Mouse (Mus musculus): ENCODE results near the gene Rpl28.

Rpl28 gene

GRCm38 (mm10) chr7:4830476-4830875, 37.8 kb downstream of the Rpl28 start:
- no peak for DNase-seq (ENCODE audit: low read depth in 2 of 2, low spot score in 2 of 2)

GRCm38 (mm10) chr7:4835631-4836327, 43.1 kb downstream of the Rpl28 start:
- no peak for DNase-seq (ENCODE audit: low read depth in 2 of 2, low spot score in 2 of 2)

GRCm38 (mm10) chr7:4836351-4836792, 43.7 kb downstream of the Rpl28 start:
- DNase-seq (ENCODE audit: low read depth in 2 of 2, low spot score in 2 of 2), result peak; percentile 60 to 61

- no peak for DNase-seq (ENCODE audit: low read depth in 2 of 2, low spot score in 2 of 2)
Observed at GRCm38 (mm10) chr7:4837639-4838038, 45.0 kb downstream of the Rpl28 start.

- no peak for DNase-seq (ENCODE audit: low read depth in 2 of 2, low spot score in 2 of 2)
Observed at GRCm38 (mm10) chr7:4842077-4842476, 49.4 kb downstream of the Rpl28 start.

GRCm38 (mm10) chr7:4842634-4843131, 50.0 kb downstream of the Rpl28 start:
- DNase-seq (ENCODE audit: low read depth in 2 of 2, low spot score in 2 of 2), result no peak

GRCm38 (mm10) chr7:4843604-4844244, 51.0 kb downstream of the Rpl28 start:
- DNase-seq (ENCODE audit: low read depth in 2 of 2, low spot score in 2 of 2), result no peak

GRCm38 (mm10) chr7:4844245-4844916, 51.7 kb downstream of the Rpl28 start, which contains the start of gene Shisa7:
Gene Shisa7, minus strand, starts transcription at chr7:4844696.
- no peak for DNase-seq (ENCODE audit: low read depth in 2 of 2, low spot score in 2 of 2)

All from CD8-positive naive resting alpha-beta T cell, adult 2 months (primary cell).